Mouse (Mus musculus) MEL (cell line): ENCODE data around the gene Man1c1. TPM values are rescaled to one million over a fixed set of nuclear protein-coding genes. Genes with fewer than 3 reads are reported as not detected.

Experiments used
- DNase-seq: peaks from one replicate; pipeline ENCODE4 v3.0.0; 2011; ENCODE audit warnings: low read depth, low spot score
- H3K27ac ChIP-seq: 2 replicates; pipeline ENCODE4 v1.5.1; 2012; ENCODE audit warnings: low read depth, mild to moderate bottlenecking, control low read depth, low read length, moderate library complexity; ENCODE audit not compliant: control insufficient read depth
- H3K27me3 ChIP-seq, 2 experiments: fragments of 150-350 bp in 1 of 2; sonication (generic) in 1 of 2; 2 replicates each; pipeline ENCODE4 v1.6.1; 2012; ENCODE audit warnings: low read length in 2 of 2, mild to moderate bottlenecking in 2 of 2, improper control_type of control experiment in 1 of 2, moderate library complexity in 1 of 2; ENCODE audit not compliant: insufficient read depth in 2 of 2, control insufficient read depth in 1 of 2
- H3K36me3 ChIP-seq, 2 experiments: 2 replicates each; pipeline ENCODE4 v1.6.1; 2012 to 2014; ENCODE audit warnings: low read length in 2 of 2, improper control_type of control experiment in 1 of 2, inconsistent platforms in 1 of 2, mild to moderate bottlenecking in 1 of 2; ENCODE audit not compliant: insufficient read depth in 2 of 2, control insufficient read depth in 1 of 2
- H3K4me1 ChIP-seq, 2 experiments: fragments of 150-350 bp in 1 of 2; sonication (generic) in 1 of 2; 2 replicates each; pipeline ENCODE4 v1.6.1; 2012; ENCODE audit warnings: low read length in 2 of 2, improper control_type of control experiment in 1 of 2, mild to moderate bottlenecking in 1 of 2; ENCODE audit not compliant: insufficient read depth in 2 of 2, control insufficient read depth in 1 of 2
- H3K4me3 ChIP-seq, 2 experiments: fragments of 150-350 bp in 1 of 2; sonication (generic) in 1 of 2; 2 replicates each; pipeline ENCODE4 v1.5.1; 2012; ENCODE audit warnings: low read depth in 2 of 2, low read length in 2 of 2, mild to moderate bottlenecking in 2 of 2, moderate library complexity in 2 of 2, control low read depth in 1 of 2, improper control_type of control experiment in 1 of 2; ENCODE audit not compliant: control insufficient read depth in 1 of 2, insufficient read depth in 1 of 2
- H3K79me2 ChIP-seq: 2 replicates; pipeline ENCODE4 v1.6.1; 2012; ENCODE audit warnings: mild to moderate bottlenecking, low read length, moderate library complexity; ENCODE audit not compliant: control insufficient read depth, poor library complexity, insufficient read depth
- H3K9ac ChIP-seq: 2 replicates; pipeline ENCODE4 v1.6.1; 2012; ENCODE audit warnings: low read depth, mild to moderate bottlenecking, control low read depth, low read length, moderate library complexity; ENCODE audit not compliant: control insufficient read depth, poor library complexity, severe bottlenecking
- H3K9me3 ChIP-seq: fragments of 150-350 bp; sonication (generic); replicated peaks from 2 replicates; pipeline ENCODE4 v1.6.1; 2012; ENCODE audit warnings: mild to moderate bottlenecking, low read length, improper control_type of control experiment, moderate library complexity; ENCODE audit not compliant: insufficient read depth
- BHLHE40 ChIP-seq: IDR thresholded peaks from 2 replicates; pipeline ENCODE4 v1.6.1; 2012; ENCODE audit warnings: low read depth, mild to moderate bottlenecking, inconsistent platforms, low read length, improper control_type of control experiment, borderline replicate concordance
- CHD1 ChIP-seq: IDR thresholded peaks from 2 replicates; pipeline ENCODE4 v1.6.1; 2012; ENCODE audit warnings: low read depth, mild to moderate bottlenecking, inconsistent platforms, low read length, improper control_type of control experiment
- CTCF ChIP-seq, 3 experiments: IDR thresholded peaks in 2 of 3; conservative IDR thresholded peaks in 1 of 3; 2 replicates each; pipeline ENCODE4 v1.5.1; 2011 to 2012; ENCODE audit warnings: low read length in 3 of 3, low read depth in 2 of 3, mild to moderate bottlenecking in 2 of 3, improper control_type of control experiment in 1 of 3, inconsistent platforms in 1 of 3, mixed read lengths in 1 of 3, moderate library complexity in 1 of 3; ENCODE audit not compliant: control insufficient read depth in 1 of 3, insufficient read depth in 1 of 3, poor library complexity in 1 of 3, severe bottlenecking in 1 of 3
- E2F4 ChIP-seq: IDR thresholded peaks from 2 replicates; pipeline ENCODE4 v1.6.1; 2011; ENCODE audit warnings: low read depth, low read length, improper control_type of control experiment, borderline replicate concordance
- EP300 ChIP-seq, 2 experiments: IDR thresholded peaks; 2 replicates each; pipeline ENCODE4 v1.6.1; 2011; ENCODE audit warnings: improper control_type of control experiment in 2 of 2, low read length in 2 of 2, low read depth in 1 of 2, mild to moderate bottlenecking in 1 of 2
- ETS1 ChIP-seq: IDR thresholded peaks from 2 replicates; pipeline ENCODE4 v1.6.1; 2012; ENCODE audit warnings: low read depth, mild to moderate bottlenecking, inconsistent platforms, low read length, improper control_type of control experiment, moderate library complexity
- GATA1 ChIP-seq: IDR thresholded peaks from 2 replicates; pipeline ENCODE4 v1.6.1; 2011; ENCODE audit warnings: low read depth, low read length, improper control_type of control experiment
- HCFC1 ChIP-seq: IDR thresholded peaks from 2 replicates; pipeline ENCODE4 v1.6.1; 2012; ENCODE audit warnings: low read depth, mild to moderate bottlenecking, inconsistent platforms, low read length, improper control_type of control experiment, moderate library complexity
- KAT2A ChIP-seq: conservative IDR thresholded peaks from 2 replicates; pipeline ENCODE4 v1.6.1; 2012; ENCODE audit warnings: low read depth, low read length, improper control_type of control experiment, inconsistent platforms
- MAX ChIP-seq: IDR thresholded peaks from 2 replicates; pipeline ENCODE4 v1.6.1; 2011; ENCODE audit warnings: low read length, improper control_type of control experiment
- MEF2A ChIP-seq: IDR thresholded peaks from 2 replicates; pipeline ENCODE4 v1.6.1; 2014; ENCODE audit warnings: low read depth, mild to moderate bottlenecking, inconsistent platforms, low read length, improper control_type of control experiment; ENCODE audit not compliant: poor library complexity, insufficient replicate concordance, severe bottlenecking; ENCODE audit errors: extremely low read depth
- MXI1 ChIP-seq: IDR thresholded peaks from 2 replicates; pipeline ENCODE4 v1.6.1; 2011; ENCODE audit warnings: mild to moderate bottlenecking, low read depth, low read length, improper control_type of control experiment
- MYB ChIP-seq: IDR thresholded peaks from 2 replicates; pipeline ENCODE4 v1.6.1; 2011; ENCODE audit warnings: mild to moderate bottlenecking, low read depth, low read length, improper control_type of control experiment
- NELFE ChIP-seq: IDR thresholded peaks from 2 replicates; pipeline ENCODE4 v1.6.1; 2011; ENCODE audit warnings: low read depth, low read length, improper control_type of control experiment
- POLR2AphosphoS5 ChIP-seq: IDR thresholded peaks from 2 replicates; pipeline ENCODE4 v1.6.1; 2012; ENCODE audit warnings: low read depth, borderline replicate concordance, mild to moderate bottlenecking, inconsistent platforms, low read length, moderate library complexity, mixed read lengths
- RAD21 ChIP-seq: IDR thresholded peaks from 2 replicates; pipeline ENCODE4 v1.6.1; 2011; ENCODE audit warnings: mild to moderate bottlenecking, low read depth, low read length, improper control_type of control experiment
- SIN3A ChIP-seq: IDR thresholded peaks from 2 replicates; pipeline ENCODE4 v1.6.1; 2012; ENCODE audit warnings: low read length, improper control_type of control experiment, inconsistent platforms
- SMC3 ChIP-seq: IDR thresholded peaks from 2 replicates; pipeline ENCODE4 v1.6.1; 2011; ENCODE audit warnings: low read depth, low read length, improper control_type of control experiment
- TAL1 ChIP-seq: IDR thresholded peaks from 2 replicates; pipeline ENCODE4 v1.6.1; 2012; ENCODE audit warnings: mild to moderate bottlenecking, inconsistent platforms, low read length, moderate library complexity, mixed read lengths
- UBTF ChIP-seq: IDR thresholded peaks from 2 replicates; pipeline ENCODE4 v1.6.1; 2012; ENCODE audit warnings: low read depth, mild to moderate bottlenecking, inconsistent platforms, low read length, improper control_type of control experiment, moderate library complexity, borderline replicate concordance; ENCODE audit not compliant: insufficient read depth
- ZC3H11A ChIP-seq: IDR thresholded peaks from 2 replicates; pipeline ENCODE4 v1.6.1; 2012; ENCODE audit warnings: low read depth, mild to moderate bottlenecking, inconsistent platforms, low read length, improper control_type of control experiment
- ZKSCAN1 ChIP-seq: IDR thresholded peaks from 2 replicates; pipeline ENCODE4 v1.6.1; 2012; ENCODE audit warnings: low read depth, mild to moderate bottlenecking, inconsistent platforms, low read length, improper control_type of control experiment, moderate library complexity
- ZMIZ1 ChIP-seq: IDR thresholded peaks from 2 replicates; pipeline ENCODE4 v1.6.1; 2012; ENCODE audit warnings: low read depth, mild to moderate bottlenecking, inconsistent platforms, low read length, improper control_type of control experiment, moderate library complexity
- ZNF384 ChIP-seq: IDR thresholded peaks from 2 replicates; pipeline ENCODE4 v1.6.1; 2012; ENCODE audit warnings: low read depth, mild to moderate bottlenecking, inconsistent platforms, low read length, improper control_type of control experiment
- polyA plus RNA-seq, 2 experiments: library from polyadenylated mRNA; stranded (reverse) in 1 of 2; unstranded in 1 of 2; fragments of >175 nt in 1 of 2; fragments of >200 nt in 1 of 2; gene quantifications; 2 replicates each; pipeline versions ENCODE4 v1.2.1 to v1.2.4; 2012; ENCODE audit warnings: low replicate concordance in 2 of 2, low read depth in 1 of 2; ENCODE audit not compliant: insufficient read length in 2 of 2, insufficient read depth in 1 of 2, missing spikeins in 1 of 2
- total RNA-seq: library from RNA; depleted of rRNA; stranded (reverse); fragments of 300-350 nt; gene quantifications from 2 replicates; pipeline ENCODE4 v1.2.3, GENCODE M21; 2012

The Man1c1 gene
- total and polyA plus RNA-seq, 3 experiments = 1.9 to 5.2 TPM; not detected in 1

DNA sequence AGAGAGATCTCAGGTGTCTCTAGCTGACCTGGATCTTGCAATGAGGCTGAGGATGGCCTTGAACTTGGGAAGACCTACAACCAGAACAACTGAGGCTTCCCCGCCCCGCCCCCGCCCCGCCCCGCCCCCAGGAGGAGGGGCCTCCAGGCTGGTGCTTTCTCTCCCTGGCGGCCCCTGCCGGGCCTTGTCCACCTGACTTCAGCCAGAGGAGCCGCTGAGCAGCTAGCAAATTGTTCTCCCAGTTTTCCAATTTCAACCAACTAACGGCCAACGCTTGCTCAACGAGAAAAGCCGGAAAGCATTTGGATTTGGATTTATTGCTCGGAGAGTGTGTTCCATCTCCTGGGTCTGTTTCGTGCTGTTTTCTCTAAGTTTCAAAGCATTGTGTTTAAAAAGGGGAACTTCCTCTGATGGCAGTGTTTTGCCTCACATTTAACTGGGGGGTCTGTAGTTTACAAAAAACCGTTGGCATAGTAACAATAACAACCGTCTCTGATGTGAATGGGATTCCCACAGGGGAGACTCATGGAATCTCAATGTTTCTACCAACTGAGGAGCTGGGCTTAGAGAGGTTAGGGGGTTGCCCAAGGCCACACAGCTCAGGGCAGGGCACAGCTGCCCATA lies 146.4 kb downstream of the Man1c1 start (continued):
- TF ChIP-seq KAT2A = no peak
- peak; percentile 28; the same call in 1 of the 2 replicates for TF ChIP-seq ZNF384
- no peak for TF ChIP-seq ETS1
- 0 out of 2 replicates have a peak, but pooled peaks have one; percentile 32 for TF ChIP-seq MYB
- TF ChIP-seq UBTF = no peak
- TF ChIP-seq MEF2A = no peak
- TF ChIP-seq POLR2AphosphoS5 = no peak
- TF ChIP-seq NELFE = no peak; the same call in 1 of the 2 replicates
- 0 out of 2 replicates have a peak, but pooled peaks have one; percentile 25 for TF ChIP-seq HCFC1
- TF ChIP-seq GATA1 = no peak
- no peak for TF ChIP-seq ZMIZ1
- no peak for TF ChIP-seq E2F4
- no peak for TF ChIP-seq ZC3H11A
- no peak for TF ChIP-seq CHD1
- TF ChIP-seq, all 39 proteins: peak for 12

DNA sequence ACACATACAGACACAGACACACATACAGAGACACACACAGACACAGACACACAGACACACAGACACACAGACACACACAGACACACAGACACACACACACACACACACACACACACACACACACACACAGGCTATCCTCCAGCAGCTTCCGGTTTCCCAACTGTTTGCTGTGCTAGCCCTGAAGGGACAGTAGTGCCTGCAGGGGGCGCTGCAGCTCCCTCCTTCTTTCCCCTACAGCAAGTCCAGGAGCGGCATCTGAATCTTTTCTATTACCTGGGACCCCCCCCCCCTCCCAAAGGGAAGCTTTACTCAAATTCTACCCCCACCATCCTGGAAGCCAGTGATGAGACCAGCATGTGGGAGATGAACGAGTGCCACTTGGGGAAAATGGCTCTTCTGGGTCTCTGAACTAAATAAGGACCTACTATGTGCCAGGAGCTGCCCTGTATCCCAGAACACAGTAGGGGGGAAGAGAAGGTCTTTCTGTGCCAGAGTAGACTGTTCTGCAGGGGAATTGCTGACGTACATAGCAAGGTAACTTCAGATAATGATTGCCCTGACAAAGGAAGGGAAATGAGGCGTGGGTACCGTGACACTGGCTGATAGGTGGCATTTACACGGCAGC lies 148.0 kb downstream of the Man1c1 start:
- DNase-seq = peak; percentile 64
- H3K79me2 ChIP-seq = 0 out of 2 replicates have a peak, but pooled peaks cover 1% of the 10 kb centered on the region
- H3K4me3 ChIP-seq = no peak overlapping the region
- no peak overlapping the region for H3K9ac ChIP-seq
- no peak overlapping the region for H3K27ac ChIP-seq
- peaks cover 0 to 7% of the 10 kb centered on the region in 2 experiments; a peak in 1 of 4 replicates for H3K36me3 ChIP-seq
- H3K4me1 ChIP-seq = peaks cover 2 to 16% of the 10 kb centered on the region in 2 experiments
- TF ChIP-seq RAD21 (peak; percentile 13), EP300 (IDR thresholded peaks at IDR 0.05; ENCODE audit: low read depth in 1 of 2, low read length in 2 of 2) (no peak), ZKSCAN1 (peak; percentile 92), SIN3A (no peak), ZC3H11A (no peak), BHLHE40 (no peak), UBTF (no peak), TAL1 (no peak), MAX (no peak), SMC3 (peak; percentile 41), MXI1 (no peak), HCFC1 (no peak), POLR2AphosphoS5 (no peak), CTCF (IDR thresholded peaks at IDR 0.05 in 2 of 3, conservative IDR thresholded peaks at IDR 0.05 in 1 of 3; ENCODE audit: control insufficient read depth in 1 of 3, insufficient read depth in 1 of 3, low read depth in 2 of 3, low read length in 3 of 3, poor library complexity in 1 of 3, severe bottlenecking in 1 of 3) (peak; percentile 35 to 82 (median 57); a peak in 5 of 6 replicates), MEF2A (no peak)
- H3K9me3 ChIP-seq = no peaks in the 10 kb centered on the region
- H3K27me3 ChIP-seq = no peaks in the 10 kb centered on the region
